Mouse (Mus musculus) bone marrow, adult 2 months (tissue): ENCODE data around the gene Iqsec3.

ENCODE experiments used
- CTCF ChIP-seq: fragments of 200-500 bp; IDR thresholded peaks from 2 replicates; pipeline ENCODE4 v1.5.1; 2011; ENCODE audit warnings: low read length, control low read depth; ENCODE audit not compliant: control insufficient read depth, insufficient read depth
- POLR2A ChIP-seq: fragments of 200-500 bp; IDR thresholded peaks from 2 replicates; pipeline ENCODE4 v1.6.1; 2011; ENCODE audit warnings: low read depth, mild to moderate bottlenecking, control low read depth, low read length, borderline replicate concordance; ENCODE audit not compliant: control insufficient read depth

- TF ChIP-seq CTCF = no peak
- no peak for TF ChIP-seq POLR2A
These were observed 143.5 kb downstream of the Iqsec3 start for GRCm38 (mm10) chr6:121329848-121330508.
